ENCODE assay signal across 19 mouse cellular contexts in genomic region chr11:6322086-6322485, GRCm38 (mm10). TPM values are rescaled to one million over a fixed set of nuclear protein-coding genes. Genes with fewer than 3 reads are reported as not detected.
DNase-seq lines count a peak whose midpoint lies in the region; ATAC-seq lines count a peak whose summit lies in the region.
"Had no signal": no experiment of that assay in that cellular context is flagged by ENCODE, and none has a peak within 500 bp of the region (broad histone marks: within the 10 kb centered on the region; RNA-seq: fewer than 3 reads in every experiment).

No protein-coding gene starts in this region.

- DNase-seq in heart, adult 11 months = peak; percentile 55
- DNase-seq in heart, postnatal 4 days = no peak
- DNase-seq in midbrain, embryonic 11.5 days (ENCODE audit: low spot score, missing footprints) = peak; percentile 65
- DNase-seq: adrenal gland, adult 2 months; adrenal gland, adult 8-10 months; adrenal gland, postnatal 10 days; adrenal gland, postnatal 14 days; adrenal gland, postnatal 25 days; adrenal gland, postnatal 36 days; B cell, adult 2 months; cerebellum, adult 11 months; cerebellum, adult 11-12 months; cerebellum, adult 18-20 months had no signal

- no peaks in the 10 kb centered on the region for H3K4me1 ChIP-seq in midbrain, embryonic 11.5 days (ENCODE audit: control insufficient read depth, insufficient read depth, low read length)
- no peaks in the 10 kb centered on the region for H3K4me1 ChIP-seq in midbrain, embryonic 16.5 days (ENCODE audit: control insufficient read depth, insufficient read depth, low read length)

- no peaks in the 10 kb centered on the region for H3K27me3 ChIP-seq in midbrain, embryonic 11.5 days (ENCODE audit: control insufficient read depth, insufficient read depth, low read length)
- H3K27me3 ChIP-seq in midbrain, embryonic 16.5 days (ENCODE audit: control insufficient read depth, insufficient read depth, low read depth, low read length) = no peaks in the 10 kb centered on the region
- H3K27me3 ChIP-seq: CH12.LX, Patski had no signal

- H3K9ac ChIP-seq in midbrain, embryonic 11.5 days (ENCODE audit: low read length) = no peak overlapping the region
- no peak overlapping the region for H3K9ac ChIP-seq in midbrain, embryonic 16.5 days (ENCODE audit: low read depth, low read length)

- H3K27ac ChIP-seq in midbrain, embryonic 11.5 days (ENCODE audit: low read depth, low read length) = no peak overlapping the region
- no peak overlapping the region for H3K27ac ChIP-seq in midbrain, embryonic 16.5 days (ENCODE audit: low read length)

- peaks cover 4% of the 10 kb centered on the region; the same call in 1 of the 2 replicates for H3K36me3 ChIP-seq in midbrain, embryonic 11.5 days (ENCODE audit: control insufficient read depth, insufficient read depth, low read length)
- peaks cover 10% of the 10 kb centered on the region for H3K36me3 ChIP-seq in midbrain, embryonic 16.5 days (ENCODE audit: control insufficient read depth, insufficient read depth, low read length)

- H3K4me2 ChIP-seq in midbrain, embryonic 11.5 days = no peak overlapping the region
- no peak overlapping the region for H3K4me2 ChIP-seq in midbrain, embryonic 16.5 days (ENCODE audit: low read length)

- no peak overlapping the region for H3K4me3 ChIP-seq in midbrain, embryonic 11.5 days (ENCODE audit: low read depth, low read length)
- no peak overlapping the region for H3K4me3 ChIP-seq in midbrain, embryonic 16.5 days (ENCODE audit: low read depth, low read length)

- no peak for ATAC-seq in midbrain, embryonic 11.5 days (ENCODE audit: low FRiP score)
- ATAC-seq in midbrain, embryonic 16.5 days = no peak
- ATAC-seq: activated CD4-positive, CD25-positive, alpha-beta regulatory T cell, adult 4 months; CD4-positive, CD25-positive, alpha-beta regulatory T cell, adult 4 months; Patski had no signal

- H3K9me3 ChIP-seq in midbrain, embryonic 11.5 days (ENCODE audit: control insufficient read depth, low read length) = no peaks in the 10 kb centered on the region
- H3K9me3 ChIP-seq in midbrain, embryonic 16.5 days (replicated peaks; ENCODE audit: control insufficient read depth, low read length, poor library complexity, severe bottlenecking) = no peaks in the 10 kb centered on the region
- H3K9me3 ChIP-seq: G1E had no signal

- 89% methylated on average over 2 of the region's 2 CpGs for WGBS in midbrain, embryonic 11.5 days
- 97% methylated on average over 2 of the region's 2 CpGs for WGBS in midbrain, embryonic 16.5 days

RNA-seq across cellular contexts. Expression of gene Ogdh, which starts 30.7 kb away (rescaled TPM):
- total RNA-seq in heart, postnatal 4 days (2021) = 100 to 1,000 TPM; 874 to 885 TPM
- 80.4 and 81.3 TPM in 2 replicates for polyA plus RNA-seq in midbrain, embryonic 11.5 days (2014; fragmentation: Nextera tagmentation; extraction: Ambion mirVana)
- 125 and 127 TPM in 2 replicates for polyA plus RNA-seq in midbrain, embryonic 16.5 days (2015; fragmentation: Nextera tagmentation; extraction: Ambion mirVana)

RNA-seq across cellular contexts. Expression of gene Tmed4, which starts 47.4 kb away (rescaled TPM):
- total RNA-seq in heart, postnatal 4 days (2021) = 10 to 100 TPM; 62.9 to 68.5 TPM
- polyA plus RNA-seq in midbrain, embryonic 11.5 days (2014; fragmentation: Nextera tagmentation; extraction: Ambion mirVana) = 148 and 161 TPM in 2 replicates
- 115 and 118 TPM in 2 replicates for polyA plus RNA-seq in midbrain, embryonic 16.5 days (2015; fragmentation: Nextera tagmentation; extraction: Ambion mirVana)

RNA-seq across cellular contexts. Expression of gene Ddx56, which starts 54.5 kb away (rescaled TPM):
- total RNA-seq in heart, postnatal 4 days (2021) = 10 to 100 TPM; 37.5 to 38.2 TPM
- polyA plus RNA-seq in midbrain, embryonic 11.5 days (2014; fragmentation: Nextera tagmentation; extraction: Ambion mirVana) = 98.8 and 104 TPM in 2 replicates
- 68.9 and 70.1 TPM in 2 replicates for polyA plus RNA-seq in midbrain, embryonic 16.5 days (2015; fragmentation: Nextera tagmentation; extraction: Ambion mirVana)
